Mouse (Mus musculus) megakaryocyte, adult 5-6 weeks (primary cell): ENCODE results near the gene Ddx6. TPM values are rescaled to one million over a fixed set of nuclear protein-coding genes. Genes with fewer than 3 reads are reported as not detected.
"Not testable (repeated sequence)": the region's sequence is repeated elsewhere in the genome, so short reads cannot be mapped to it uniquely, and the experiment has no call there.

Source experiments
- ATAC-seq: 2 replicates; pipeline ENCODE4 v1.8.0; 2016; ENCODE audit warnings: mild to moderate bottlenecking, inconsistent platforms; ENCODE audit not compliant: poor library complexity, severe bottlenecking
- total RNA-seq, 2 experiments: library from RNA; stranded (forward) in 1 of 2; stranded (reverse) in 1 of 2; fragments of 153-499, 151-499 nt in 1 of 2; fragments of 221-1000, 200-1000 nt in 1 of 2; gene quantifications; 2 replicates each; pipeline versions ENCODE4 v1.2.3 to v1.2.4; 2015 to 2017

Ddx6 gene
- 57.1 and 60.2 TPM in 2 replicates for total RNA-seq (2015)
- 71.2 and 88.8 TPM in 2 replicates for total RNA-seq (2017)

DNA sequence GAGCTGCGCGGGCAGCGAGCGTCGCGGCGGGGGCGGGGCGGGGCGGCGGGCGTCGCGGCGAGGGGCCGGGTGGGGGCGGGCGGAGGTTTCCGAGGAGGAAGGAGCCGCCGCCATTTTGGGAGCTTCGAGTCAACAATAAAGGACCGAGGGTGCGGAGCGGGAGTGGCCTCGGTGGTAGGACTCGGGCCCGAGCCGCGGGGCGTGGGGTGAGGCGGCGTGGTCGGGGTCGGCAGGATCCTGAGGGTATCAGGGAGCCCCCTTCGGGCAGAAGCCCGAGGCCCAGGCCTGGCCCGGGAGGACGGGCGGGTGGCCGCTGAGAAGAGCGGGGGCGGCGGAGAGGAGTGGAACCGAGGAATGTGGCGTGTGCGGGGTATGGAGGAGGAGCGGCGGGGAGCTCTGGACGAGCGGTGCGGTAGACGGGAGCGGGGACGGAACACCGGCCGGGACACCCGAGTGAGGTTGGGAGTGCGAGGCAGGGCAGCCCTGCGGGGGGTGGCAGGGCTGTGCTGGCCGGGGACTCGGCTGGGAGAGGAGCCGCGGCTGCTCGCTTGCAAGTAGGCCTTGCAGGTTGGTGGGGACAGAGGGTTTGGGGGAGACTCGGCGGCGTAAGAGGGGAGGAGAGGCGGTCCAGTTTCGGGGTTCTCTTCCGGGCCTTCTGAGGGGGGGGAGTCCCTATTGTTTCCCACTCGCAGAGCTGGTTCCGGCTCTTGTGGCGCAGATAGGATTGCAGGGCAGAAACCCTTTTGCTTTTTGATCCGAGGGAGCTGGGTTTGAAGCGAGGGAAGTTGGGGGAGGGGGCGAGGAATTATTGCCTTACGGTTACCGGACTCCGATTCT lies at the start of gene Ddx6:
TSS of gene Ddx6 (plus strand) at position 114 of the 837 bp plus-strand sequence.
- ATAC-seq = peak; percentile 45

DNA sequence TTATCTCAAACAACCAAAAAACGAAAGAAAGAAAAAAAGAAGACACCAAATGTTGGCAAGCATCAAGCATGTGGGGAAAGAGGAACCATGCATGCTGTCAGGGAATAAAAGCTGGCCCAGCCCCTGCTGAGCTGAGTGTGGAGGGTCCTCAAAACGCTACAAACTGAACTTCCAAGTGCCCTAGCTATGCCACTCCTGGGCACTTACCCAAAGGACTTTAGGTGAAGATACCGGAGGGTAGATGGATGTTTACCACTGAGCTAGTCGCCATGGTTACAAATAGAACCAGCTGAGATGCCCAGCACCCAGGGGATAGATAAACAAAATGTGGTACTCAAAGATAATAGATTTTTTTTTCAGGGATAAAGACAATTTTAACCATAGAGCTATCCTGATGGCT lies 43.1 kb upstream of the Ddx6 start, which contains the start of gene Cxcr5:
TSS of gene Cxcr5 (minus strand) at position 281 of the 400 bp plus-strand sequence.
- no peak for ATAC-seq

DNA sequence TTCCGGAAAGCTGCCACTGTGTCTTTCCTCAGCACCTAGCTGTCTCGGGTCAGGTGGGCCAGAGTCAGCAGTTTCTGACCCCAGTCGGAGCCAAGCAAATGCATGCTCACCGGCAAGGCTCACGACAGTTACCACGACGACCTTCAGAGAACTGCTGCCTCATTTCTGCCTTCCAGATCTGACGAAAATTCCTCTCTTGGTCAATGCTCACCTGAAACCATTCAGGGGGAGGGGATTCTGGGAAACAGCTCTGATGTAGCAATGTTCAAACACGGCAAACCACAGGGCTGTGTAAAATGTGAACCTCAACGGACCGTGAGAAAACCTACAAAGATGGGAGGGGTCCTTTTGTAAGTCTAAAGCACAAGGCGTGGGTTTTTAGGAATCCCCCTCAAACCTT lies 41.8 kb upstream of the Ddx6 start:
- ATAC-seq = peak; percentile 65

DNA sequence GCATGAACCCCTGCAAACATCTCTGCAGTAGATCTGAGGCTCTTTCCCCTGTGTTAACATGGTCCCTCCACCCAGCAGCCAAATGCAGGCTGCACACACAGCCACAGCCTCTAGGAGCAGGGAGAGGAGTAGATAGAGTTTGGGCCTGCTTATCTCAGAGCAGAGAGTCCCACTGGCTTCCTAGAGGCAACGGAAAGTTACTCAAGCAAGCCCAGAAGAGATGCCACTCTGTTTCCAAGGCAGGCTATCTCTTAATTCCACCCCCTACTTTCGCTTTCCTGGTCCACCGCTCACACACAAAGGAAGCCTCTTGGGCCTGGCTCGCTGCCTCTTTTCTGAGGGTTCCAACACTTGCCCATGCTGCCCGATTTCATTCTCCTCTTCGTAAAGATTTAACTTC lies 39.3 kb upstream of the Ddx6 start:
- no peak for ATAC-seq

DNA sequence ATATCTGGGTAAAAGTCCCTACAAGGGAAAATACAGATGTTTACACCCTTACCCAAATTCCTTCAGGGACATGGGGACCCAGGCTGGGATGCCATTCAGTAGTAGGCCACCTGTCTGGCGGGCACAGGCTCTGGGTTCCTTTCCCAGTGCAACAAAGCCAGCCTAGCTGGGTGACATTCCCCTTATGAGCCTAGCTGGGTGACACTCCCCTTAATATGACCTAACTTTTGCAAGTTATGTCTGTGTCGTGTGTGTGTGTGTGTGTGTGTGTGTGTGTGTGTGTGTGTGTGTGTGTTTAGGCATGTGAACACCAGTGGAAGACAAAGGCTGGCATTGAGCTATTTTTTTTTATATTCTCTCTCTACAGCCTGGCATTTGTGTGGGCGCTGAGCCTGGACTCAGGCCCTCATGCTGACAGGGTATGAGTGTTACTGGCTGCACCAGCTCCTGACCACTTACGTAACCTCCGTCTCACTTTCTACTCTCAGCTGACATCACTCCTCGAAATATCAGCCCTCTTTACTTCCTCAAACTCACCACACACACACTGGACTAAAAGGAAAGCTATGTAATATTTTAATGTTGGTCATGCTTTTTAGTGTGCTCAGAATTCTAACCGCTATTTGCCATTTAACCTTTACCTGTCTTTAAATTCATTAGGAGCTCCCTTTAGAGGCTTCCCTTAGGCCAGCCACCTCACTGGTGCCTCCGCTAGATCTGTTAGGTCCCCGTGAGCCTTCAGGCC lies 37.2 kb upstream of the Ddx6 start:
- ATAC-seq = peak; percentile 94

DNA sequence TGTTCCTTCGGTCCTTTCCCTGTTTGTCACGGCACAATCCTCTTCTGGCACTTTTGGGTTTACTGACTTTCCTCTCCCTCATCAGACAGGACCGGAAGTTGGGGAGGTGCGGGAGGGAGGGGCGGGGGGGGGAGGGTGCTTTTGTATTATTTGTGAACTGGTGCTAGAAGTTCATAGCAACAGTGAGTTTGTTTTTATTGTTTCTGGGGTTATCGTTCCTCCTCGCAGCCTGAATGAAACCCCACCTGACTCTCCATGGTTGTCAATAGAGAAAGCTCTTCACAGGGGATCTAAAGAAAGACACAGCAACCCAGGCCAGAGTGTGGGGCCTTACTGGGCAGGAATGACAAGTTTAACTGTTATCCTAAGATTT lies 36.6 kb upstream of the Ddx6 start:
- ATAC-seq = peak; percentile 31; the same call in 1 of the 2 replicates

DNA sequence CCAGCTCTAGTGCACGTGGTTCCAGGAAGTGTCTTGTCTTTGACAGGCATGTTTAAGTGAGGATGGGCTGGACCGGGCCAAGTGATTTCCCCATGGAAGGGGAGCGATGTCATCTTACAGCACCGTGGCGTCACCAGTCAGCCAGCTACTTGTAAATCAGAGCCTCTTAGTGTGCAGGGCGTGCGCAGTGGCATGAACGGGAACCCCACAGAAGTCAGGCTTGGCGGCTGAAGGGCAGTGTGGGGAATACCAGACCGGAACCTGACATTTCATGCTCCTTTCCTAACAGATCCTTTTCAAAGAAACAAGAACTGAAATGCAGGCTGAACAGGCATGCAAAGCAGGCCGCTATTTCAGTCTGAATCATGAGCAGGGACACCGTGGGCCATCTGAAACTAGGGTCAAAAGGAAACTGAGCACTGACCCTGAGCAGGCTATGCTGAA lies 33.7 kb upstream of the Ddx6 start:
- no peak for ATAC-seq

DNA sequence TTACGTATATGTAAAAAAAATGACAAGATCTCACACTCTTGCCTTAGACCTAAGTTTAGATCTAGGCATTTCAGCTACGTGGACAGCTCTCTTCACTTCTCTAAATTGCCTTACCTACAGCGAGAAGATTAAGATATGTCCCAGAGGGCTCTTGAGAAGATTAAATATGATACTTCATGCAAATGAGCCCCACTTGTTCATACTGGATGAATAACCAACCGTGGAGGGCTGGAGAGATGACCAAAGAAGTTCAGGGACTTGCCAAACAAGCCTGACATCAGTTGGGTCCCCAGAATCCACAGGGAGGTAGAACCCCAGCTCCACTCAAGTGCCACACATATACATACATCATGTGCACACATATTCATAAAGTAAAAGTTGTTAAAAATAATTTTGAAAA lies 31.4 kb upstream of the Ddx6 start:
- no peak for ATAC-seq

DNA sequence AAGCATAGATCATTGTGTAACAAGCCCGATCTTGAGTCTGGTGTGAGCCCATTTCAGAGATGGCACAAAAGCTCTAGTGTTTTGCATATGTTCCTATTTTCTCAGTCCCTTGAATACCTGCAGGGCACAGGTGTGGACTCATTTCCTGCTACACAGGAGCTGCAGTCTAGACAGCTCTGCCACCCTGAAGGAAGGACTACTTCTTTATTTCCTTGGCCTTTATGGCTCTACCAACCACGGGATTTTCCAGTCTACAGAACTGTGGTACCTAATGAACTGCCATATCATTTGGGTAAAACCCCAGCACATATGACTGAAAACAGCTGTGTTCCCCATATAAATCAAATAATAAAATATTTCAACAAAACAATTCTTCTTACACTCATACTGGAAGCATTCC lies 29.6 kb upstream of the Ddx6 start:
- no peak for ATAC-seq

DNA sequence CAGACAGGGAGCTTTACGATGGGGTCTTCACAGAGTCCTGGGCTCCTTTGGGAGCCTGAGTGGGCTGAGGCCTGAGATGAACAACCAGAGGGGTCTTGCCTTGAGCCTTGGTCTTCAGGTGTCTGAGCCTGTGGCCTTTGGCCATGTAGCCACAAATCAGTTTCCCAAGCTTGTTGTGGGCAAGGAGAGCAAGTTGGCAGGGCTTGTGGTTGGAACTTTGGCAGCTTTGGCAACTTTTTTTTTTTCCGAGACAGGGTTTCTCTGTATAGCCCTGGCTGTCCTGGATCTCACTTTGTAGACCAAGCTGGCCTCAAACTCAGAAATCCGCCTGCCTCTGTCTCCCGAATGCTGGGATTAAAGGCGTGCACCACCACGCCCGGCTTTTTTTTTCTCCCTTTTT lies 28.6 kb upstream of the Ddx6 start:
- ATAC-seq = not testable (repeated sequence)

DNA sequence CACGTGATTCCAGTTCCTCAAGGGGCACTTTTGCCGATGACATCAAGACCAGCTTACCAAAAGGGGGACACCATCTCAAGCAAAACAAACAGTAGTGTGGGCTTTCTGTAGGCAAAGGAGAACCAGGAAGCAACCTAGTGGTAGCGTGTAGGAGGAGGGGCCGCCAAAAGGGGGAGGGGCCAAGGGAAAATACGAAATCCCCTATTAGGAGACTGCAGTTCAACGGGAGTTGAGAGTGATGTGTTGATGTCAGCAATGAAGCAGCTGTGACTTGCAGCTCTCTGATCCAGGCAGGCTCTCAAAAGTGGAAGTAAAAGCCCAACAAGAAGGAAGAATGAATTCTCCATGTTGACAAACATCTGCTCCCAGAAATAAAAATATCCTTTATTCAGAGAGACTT lies 25.3 kb upstream of the Ddx6 start:
- ATAC-seq = peak; percentile 76

DNA sequence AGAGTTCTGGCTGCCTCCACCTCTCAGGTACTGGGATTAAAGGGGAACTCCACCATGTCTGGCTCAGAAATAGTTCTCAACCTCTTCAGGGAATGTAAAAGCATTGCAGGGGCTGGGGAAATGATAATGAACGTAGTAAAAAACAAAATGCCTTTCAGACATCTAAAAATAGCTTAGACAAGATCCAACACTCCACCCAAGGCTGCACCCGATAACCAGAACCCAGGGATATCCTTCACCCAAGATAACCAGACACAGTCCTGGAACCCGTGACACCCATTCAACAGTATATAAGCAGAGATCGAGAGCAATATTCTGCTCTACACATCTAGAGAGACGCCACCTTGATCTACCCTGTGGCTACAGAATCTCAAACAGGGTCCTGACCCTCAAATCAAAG lies 24.6 kb upstream of the Ddx6 start:
- ATAC-seq = no peak

DNA sequence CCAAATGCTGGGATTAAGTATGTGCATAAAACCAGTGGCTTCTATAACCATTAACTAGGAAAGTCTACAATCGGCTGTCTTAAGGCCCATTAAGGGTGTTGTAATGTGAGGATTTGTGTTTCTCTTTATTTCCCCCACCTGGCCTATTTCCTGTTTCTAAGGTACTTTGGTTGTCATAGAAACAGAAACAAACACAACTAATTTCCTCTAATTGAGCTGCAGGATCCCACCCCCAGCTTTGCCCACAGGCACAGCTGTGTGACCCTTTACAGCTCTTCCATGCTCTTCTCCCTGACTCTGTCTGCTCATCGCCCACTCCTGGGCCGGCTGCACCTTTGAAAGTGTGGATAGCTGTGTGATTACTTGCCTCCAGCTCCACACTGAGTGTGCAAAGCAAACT lies 23.3 kb upstream of the Ddx6 start:
- ATAC-seq = peak; percentile 38; the same call in 1 of the 2 replicates

DNA sequence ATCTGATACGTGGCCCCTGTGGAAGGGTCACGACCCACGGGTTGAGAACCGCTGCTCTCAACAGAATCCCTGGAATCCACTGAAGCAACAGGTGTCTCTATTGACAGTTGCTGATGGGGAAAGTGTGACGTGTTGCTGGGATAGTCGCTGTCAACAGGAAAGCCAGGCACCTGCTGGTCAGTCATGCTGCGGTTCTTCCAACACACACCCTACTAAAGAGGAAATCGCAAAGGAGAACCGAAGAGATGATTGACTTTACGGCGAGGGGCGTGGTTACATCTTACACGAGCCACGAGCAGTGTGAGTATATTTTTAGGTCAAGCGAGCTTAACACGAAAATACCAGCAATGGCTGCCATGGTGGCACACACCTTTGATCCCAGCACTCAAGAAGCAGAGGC lies 22.3 kb upstream of the Ddx6 start:
- ATAC-seq = peak; percentile 90

DNA sequence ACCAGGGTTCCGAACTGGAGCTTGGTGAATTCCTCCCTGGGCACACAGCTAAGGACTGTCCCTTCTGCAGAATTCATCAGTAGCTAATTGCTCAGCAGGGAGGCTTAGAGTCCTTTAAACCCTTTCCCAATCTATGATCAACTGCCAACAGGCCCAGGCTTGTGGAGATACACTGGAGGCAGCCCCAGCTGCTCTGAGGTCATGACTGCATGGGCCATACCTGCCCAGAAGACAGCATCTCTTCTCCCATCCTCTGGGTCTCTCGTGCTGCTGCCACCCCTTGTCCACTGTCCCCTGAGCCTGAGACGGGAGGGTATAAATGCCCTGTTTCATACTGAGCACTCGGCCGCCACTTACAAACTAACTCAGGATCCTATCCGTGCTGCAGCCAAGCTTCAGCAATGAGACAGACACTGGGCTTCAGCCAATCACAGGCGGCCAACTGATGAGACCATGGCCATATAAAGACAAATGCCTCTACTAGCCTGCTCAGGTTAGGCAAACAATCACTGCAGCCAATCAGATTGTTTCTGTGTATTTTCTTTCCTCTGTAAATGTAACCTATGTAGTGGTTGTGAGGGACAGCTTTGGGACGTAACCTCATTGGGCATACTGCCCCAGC lies 17.9 kb upstream of the Ddx6 start:
- no peak for ATAC-seq

DNA sequence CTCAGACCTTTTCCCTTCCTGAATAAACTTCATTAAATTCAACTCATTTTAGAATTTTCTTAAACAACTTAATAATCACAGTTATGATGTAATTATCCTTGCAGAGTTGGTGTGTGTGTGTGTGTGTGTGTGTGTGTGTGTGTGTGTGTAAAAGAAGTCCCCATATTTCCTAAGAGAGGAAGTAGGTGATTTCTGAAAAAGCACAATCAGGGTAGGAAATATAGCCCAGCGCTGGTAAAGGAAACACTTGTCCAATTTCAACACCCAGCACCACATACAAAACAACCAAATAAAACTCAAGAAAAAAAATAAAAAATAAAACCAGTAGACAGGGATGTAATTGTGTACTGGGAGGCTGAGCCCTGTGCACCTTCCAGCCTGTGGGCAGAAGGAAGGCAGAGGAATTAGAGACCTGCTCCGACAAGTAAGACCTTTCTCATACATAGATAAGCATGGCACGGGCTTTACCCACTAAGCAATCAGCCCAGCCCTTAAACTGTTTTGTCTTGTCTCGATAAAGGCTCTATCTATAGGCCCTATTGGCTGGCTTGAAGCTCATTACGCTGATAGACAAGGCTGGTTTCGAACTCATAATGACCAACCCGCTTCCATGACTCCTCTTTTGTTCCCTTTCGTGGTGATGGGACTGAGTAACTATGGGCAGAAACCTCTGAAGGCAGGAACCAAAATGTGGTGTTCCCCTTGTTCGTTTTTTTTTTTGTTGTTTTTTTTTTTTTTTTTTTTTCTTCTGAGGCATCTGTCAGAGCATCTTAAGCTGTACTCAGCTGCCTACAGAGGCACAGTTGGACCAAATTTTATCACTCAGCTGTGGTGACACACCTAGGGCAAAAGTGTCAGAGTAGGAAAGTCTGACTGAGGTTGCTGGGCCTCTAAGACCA lies 17.2 kb upstream of the Ddx6 start:
- no peak for ATAC-seq

DNA sequence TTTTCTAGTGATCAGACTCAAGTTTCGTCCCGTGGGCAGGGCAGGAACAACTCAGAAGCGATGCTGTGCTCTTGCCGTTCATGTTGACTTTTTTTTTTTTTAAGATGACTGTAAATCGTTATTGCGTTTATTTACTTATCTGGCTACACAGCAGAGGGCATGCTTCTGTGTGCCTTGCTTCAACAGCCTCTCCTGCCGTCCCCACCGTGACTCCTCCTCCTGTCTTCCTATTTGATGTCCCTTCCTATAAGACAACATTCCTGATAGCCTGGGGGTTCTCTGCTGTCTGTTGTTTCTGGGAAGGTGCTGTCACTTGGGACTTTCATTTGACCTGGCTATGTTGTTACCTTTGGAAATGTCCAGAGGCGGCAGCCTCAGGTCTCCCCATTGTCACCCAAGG lies 16.1 kb upstream of the Ddx6 start:
- no peak for ATAC-seq

DNA sequence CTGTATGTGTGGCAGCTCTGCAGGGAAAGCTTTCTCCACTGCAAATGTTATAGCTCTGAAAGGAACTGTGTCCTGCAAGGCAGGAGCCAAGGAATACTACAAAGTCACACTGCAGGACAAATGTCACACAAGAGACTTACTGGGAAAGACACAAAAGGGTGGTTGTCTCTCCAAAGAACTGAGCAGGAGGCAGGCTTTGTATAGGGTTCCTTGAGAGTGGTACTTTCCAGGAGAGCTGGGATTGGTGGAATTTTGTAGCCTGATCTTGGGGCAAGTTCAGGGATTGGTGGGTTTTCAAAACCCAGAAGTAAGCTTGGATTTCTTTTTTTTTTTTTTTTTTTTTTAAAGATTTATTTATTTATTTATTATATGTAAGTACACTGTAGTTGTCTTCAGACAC lies 15.6 kb upstream of the Ddx6 start:
- no peak for ATAC-seq

DNA sequence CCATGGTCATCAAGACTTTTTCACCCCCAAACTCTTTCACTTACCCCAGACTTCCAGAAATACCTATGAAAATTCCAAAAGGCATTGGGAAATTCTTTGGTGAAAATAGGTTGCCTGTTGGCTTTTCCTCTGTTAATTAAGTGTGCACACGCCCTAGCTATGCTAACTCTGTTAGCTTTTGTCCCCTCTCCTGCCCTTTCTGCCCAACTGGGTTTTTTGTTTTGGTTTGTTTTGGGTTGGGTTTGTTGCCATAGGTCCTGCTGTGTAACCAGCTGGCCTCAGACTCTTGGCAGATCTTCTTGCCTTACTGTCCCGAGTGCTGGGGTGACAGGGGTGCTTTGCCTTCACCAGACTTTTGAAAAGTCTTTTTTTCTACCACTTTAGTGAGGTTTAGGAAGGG lies 13.7 kb upstream of the Ddx6 start:
- no peak for ATAC-seq

DNA sequence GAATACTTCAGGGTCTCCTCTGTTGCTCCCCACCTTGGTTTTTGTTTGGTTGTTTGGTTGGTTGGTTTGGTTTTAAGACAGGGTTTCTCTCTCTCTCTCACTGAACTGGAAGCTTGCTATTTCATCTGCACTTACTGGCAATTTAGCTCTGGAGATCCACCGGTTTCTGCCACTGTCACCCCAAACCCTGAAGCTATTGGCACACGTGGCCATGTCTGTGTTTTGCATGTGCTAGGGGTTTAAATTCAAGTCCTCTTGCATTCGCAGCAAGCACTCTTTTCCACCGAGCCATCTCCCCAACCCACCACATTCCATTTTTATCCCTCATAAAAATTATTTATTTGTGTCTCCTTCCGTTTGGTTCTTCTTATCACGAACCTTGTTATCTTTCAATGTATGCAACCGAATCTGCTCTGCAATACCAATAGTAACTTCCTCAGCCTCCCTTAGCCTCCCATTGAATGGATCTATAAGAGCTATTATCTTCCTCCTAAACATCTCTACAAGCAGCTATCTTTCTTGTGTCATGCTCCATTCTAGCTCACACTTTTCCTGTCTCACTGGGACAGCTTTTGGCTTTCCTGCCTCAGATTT lies 13.0 kb upstream of the Ddx6 start:
- no peak for ATAC-seq
